Mouse (Mus musculus): Measurements from ENCODE around the gene Gm10681.
A peak's percentile ranks its signal among the peaks of the same experiment; 100 is the strongest.
"Not testable (repeated sequence)": the region's sequence is repeated elsewhere in the genome, so short reads cannot be mapped to it uniquely, and the experiment has no call there.

The Gm10681 gene

DNA sequence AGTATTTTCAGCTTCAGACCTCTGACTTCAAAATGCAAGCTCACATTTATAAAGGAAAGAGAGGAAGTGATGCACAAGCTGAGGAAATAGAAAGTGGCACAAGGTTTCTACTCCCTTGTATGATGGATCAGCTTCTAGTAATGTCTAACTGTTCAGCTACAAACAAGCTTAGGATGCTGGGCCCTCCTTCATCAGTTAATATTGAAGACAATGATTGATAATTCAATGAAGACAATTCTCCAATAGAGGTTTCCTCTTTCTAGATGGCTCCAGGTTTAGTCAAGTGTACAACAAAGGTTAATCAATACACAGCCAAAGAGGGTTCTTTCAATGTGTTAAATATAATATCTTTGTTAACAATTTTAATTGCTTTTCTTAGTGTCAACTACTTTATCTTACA, at the start of gene Gm10681:
Gm10681 (minus strand) TSS at position 101 of the 400 bp plus-strand sequence.
- no peak for DNase-seq

DNA sequence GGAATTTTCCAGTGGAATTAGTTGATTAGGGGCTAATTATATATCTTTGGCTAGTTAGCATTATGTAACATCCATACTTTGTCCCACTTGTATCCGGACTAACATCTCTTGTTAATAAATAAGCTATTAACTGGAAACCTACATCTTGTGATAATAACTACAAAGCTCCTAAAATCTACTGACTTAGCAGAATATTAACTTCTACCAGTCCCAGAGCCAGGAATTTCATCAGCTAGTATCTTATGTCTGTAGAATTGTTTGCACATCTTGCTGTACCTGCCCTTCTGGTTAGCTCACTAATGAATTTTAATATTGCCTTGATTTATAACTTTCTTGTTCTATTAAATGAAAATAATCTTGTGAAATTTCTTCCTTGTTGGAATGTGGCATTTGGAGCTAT, 46.5 kb upstream of the Gm10681 start:
- no peak for DNase-seq

DNA sequence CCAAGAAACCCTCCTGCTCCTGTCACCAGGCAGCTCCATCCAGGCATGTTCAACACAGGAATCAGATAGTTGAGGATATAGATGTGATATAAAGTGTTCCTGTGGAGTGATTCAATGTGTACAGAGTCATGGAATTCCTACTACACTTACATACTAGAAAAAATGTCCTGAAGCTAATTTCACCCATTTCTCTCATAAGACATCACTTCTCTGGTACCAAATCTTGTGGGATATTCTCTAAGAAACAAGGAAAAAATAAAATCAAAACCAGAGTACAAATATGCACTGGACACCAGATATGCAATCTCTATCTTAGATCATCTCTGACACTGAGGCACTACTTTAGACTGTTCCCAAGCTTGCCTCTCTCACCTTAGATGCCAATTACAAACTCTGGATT, 41.5 kb upstream of the Gm10681 start, which contains the start of gene Hsd3b5:
Hsd3b5 (minus strand) TSS at position 101 of the 400 bp plus-strand sequence.
- DNase-seq: no peak

DNA sequence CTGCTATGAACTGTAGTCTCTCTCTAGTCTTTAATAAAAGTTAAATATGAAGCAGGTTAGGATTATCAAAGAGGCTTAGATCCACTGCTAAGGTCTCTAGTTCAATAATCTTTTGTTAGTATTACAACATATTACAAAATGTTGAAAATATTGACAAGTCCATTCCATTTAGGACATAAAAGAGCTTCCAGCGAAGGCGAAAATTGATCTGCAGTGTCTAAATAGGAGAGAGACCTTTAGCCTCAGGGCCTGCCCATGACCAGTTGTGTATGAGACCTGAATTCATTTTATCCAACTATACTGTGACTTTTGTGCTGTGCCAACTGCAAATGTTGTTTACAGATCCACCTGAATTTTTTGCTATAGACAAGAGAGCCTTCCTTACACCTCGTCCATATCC, 41.0 kb upstream of the Gm10681 start:
- no peak for DNase-seq

DNA sequence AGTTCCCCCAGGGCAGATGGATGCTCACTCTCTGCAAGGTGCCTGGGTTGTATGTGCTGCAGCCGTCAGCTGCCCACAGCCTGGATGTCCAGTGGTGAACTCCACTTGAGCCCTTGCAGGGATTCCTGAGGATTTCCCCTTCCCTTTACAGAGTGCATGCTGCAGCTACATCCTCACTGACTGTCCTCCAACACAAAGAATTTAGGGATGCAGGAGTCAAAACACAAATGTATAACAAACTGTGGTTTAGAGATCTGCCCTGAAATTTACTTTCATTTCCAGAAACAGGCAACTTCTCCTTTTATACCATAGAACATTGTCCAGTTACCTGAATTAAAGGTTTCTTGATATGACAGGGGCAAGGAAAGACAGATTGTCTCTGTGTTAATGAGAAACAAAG, 28.2 kb upstream of the Gm10681 start:
- not testable (repeated sequence) for DNase-seq

DNA sequence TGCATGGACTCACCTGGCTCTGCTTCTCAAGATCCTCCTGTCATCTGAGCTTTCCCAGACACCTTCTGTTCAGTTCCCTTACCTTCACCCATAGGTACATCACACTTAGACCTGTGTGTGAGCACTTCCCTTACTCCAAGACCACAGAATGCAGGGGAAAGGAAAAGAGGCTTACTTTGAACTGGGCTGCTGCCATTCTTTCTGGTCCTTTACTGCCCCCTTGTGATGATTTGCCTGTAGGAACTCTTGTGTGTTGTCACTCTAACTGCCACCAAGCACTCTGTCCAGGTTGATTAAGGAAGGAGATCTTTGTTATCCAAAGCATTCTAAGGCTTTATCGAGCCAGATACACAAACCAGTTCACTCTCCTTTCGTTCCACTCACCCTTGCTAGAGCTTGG, 27.6 kb upstream of the Gm10681 start:
- peak; percentile 14 for DNase-seq

DNA sequence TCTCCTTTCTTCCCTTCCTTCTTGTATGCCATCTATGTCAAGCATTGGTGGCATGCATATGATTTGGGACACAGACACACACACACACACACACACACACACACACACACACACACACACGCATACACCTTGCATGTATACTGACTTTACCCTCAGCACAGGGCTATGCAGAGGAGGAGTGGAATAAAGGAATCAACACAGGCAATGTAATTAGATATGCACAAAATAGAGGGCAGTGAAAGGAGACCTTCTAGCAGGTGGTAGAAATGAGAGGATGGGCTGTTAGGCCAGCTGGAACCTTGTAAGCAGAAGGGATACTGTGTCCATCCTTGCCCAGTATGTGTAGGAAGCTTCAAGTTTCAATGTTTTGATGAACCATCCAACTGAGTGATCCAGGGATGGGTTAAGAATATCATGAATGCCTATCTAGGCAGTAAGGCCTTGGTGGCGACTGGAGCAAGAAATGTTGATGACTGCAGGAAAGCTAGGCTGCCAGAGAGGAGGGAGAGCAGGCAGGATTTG, 25.9 kb upstream of the Gm10681 start:
- DNase-seq: not testable (repeated sequence)

DNA sequence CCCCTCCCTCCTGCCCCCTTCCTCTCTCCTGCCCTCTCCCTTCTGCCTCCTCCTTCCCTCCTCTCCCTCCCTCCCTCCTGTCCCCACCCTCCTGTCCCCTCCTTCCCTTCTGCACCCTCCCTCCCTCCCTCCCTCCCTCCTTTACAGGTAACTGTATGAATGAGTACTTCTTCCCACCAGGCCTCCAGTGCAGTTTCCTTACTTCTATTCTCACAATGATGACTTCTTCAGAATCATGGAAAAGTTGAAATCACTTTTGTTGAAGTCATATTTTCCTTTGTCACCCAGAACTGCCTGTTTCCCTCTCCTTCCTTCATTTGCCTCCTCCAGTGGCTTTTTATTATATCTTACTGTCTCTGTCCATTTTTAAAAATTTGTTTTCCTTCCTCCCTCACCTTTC, 25.4 kb upstream of the Gm10681 start:
- no peak for DNase-seq

DNA sequence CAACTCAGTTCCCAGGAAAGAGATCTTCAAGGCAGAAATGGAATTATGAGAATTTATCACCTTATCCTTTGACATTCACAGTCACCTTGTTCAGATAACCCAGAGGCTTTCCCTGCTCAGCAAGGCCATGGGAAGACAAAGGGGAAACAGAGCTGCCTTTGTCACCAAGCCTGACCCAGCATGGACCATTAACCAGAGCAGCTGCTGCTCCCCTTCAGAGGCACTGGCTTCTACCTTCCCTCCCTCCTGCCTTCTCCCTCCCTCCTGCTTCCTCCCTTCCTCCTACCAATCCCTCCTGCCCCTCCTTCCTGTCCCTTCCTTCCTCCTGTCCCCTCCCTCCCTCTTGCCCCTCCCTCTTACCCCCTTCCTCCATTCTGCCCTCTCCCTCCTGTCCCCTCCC, 24.9 kb upstream of the Gm10681 start:
- not testable (repeated sequence) for DNase-seq

DNA sequence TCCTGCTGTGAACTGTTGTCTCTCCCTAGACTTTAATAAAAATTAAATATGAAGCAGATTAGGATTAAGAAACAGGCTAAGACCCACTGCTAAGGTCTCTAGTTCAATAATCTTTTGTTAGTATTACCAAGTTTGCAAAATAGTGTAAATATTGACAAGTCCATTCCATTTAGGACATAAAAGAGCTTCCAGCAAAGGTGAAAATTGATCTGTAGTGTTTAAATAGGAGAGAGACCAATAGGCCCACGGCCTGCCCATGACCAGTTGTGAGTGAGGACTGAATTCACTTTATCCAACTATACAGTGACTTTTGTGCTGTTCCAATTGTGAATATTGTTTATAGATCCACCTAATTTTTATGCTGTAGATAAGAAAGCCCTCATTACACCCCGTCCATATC, 886 bp downstream of the Gm10681 start:
- DNase-seq: no peak

DNA sequence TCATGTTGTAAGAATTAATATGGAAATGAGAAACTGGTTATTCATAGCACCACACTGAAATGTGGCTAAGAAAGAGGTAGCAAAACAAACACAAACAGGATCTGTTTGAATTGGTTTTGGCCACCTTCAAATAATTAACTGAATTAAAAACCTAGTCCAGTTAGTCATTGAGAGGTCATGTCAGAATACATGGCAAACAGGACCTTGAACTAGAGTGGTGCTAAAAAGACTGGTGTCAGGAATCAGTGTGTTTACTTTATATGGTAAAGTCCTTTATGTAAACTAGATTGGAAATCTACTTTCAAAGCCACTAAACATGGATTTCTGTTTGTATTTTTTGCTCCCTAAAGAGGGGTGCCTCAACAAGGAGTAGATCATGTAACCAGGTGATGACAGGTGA, 6.0 kb downstream of the Gm10681 start:
- not testable (repeated sequence) for DNase-seq

DNA sequence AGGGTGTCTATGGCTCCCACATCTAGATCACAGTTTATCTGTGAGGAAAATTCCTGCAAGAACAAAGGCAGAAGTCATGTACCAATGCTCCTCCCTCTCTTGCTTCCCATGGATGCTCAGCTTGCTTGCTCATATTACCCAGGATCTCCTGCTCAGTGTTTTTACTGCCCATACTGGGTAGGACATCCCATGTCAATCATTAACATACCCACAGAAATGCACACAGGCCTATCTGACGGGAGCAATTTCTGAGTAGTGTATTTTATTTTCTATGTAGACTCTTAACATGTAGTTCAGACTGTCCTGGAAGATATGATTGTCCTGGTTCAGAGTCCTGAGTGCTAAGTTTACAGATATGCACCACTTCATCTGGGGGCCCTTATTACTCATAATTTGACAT, 6.4 kb downstream of the Gm10681 start:
- DNase-seq: not testable (repeated sequence)

DNA sequence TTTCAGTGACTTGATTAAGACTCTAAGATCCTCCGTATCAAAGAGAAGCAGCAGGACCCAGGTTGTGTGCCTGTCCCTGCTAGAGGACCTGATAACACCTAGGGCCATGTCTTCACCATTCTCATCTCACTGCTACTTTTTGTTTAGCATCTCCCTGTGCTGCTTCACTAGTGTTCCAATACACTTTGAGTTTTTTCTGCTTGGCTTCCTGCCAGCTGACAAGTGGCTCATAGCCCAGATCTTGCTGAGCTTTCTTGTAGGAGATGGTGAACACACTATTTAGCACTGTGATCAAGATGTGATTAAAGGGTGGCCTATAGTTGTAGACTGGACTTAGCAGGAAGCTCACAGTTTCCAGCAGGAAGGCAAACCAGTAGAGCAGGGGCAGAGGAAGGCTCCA, 7.6 kb downstream of the Gm10681 start:
- DNase-seq: peak; percentile 80

DNA sequence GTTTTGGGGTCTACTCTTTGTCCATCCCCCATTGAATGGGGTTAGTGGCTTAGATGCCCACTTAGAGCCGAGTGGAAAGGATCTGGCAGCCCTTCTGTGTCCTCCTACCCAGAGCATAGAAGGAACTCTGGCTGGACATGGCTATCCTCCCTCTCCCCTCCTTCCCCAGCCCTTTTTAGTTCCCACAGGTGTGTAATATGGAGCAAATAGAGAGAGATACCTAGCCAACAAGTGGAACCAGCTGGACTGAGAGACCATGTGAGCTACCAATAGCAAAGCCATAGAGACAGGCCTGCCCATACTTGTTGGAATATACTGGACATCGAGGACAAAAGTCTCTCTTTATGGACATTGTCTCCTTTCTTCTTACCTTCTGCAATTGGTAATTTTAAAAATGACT, 20.9 kb downstream of the Gm10681 start:
- DNase-seq: not testable (repeated sequence)

DNA sequence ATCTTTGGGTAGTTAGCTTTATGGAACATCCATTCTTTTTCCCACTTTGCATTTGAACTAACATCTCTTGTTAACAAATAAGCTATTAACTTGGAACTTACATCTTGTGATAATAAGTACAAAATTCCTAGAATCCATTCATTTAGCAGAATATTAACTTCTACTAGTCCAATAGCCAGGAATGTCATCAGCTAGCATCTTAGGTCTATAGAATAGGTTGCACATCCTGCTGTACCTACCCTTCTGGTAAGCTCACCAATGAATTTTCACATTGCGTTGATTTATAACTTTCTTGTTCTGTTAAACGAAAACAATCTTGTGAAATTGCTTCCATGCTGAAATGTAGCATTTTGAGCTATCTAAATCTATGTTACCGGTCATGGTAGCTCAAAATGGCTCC, 23.7 kb downstream of the Gm10681 start:
- DNase-seq: not testable (repeated sequence)

DNA sequence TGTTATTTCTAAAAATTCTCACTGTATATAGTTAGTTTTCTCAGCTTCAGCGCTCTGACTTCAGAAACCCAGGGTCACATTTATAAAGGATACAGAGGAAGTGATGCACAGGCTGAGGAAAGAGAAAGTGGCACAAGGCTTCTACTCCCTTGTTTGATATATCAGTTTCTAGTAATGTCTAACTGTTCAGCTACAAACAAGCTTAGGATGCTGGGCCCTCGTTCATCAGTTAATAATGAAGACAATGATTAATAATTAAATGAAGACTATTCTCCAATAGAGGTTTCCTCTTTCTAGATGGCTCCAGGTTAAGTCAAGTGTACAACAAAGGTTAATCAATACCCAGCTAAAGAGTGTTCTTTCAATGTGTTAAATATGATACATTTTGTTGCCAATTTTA, 24.8 kb downstream of the Gm10681 start:
- not testable (repeated sequence) for DNase-seq

DNA sequence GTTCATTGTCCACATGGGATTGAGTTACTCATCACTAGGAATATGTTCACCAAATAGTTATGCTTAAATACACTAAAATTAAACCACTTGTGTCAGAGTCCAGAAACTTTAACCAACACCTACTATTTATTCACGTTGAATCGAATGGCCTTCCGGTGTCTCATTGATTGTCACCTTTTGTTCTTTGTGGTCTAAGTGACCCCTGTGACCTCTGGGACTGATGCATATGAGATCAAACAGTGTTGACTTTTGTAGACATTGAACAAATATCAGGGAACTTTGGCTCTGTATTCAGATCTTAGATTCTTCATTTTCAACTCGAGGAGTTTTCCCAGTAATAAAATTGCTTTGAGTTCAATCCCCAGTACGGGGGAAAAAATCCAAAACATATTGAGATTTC, 27.9 kb downstream of the Gm10681 start:
- DNase-seq: not testable (repeated sequence)

DNA sequence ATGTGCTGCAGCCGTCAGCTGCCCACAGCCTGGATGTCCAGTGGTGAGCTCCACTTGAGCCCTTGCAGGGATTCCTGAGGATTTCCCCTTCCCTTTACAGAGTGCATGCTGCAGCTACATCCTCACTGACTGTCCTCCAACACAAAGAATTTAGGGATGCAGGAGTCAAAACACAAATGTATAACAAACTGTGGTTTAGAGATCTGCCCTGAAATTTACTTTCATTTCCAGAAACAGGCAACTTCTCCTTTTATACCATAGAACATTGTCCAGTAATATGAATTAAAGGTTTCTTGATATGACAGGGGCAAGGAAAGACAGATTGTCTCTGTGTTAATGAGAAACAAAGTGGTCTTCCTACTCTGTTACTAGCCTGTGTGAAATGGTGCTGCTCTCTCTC, 37.8 kb downstream of the Gm10681 start:
- not testable (repeated sequence) for DNase-seq

DNA sequence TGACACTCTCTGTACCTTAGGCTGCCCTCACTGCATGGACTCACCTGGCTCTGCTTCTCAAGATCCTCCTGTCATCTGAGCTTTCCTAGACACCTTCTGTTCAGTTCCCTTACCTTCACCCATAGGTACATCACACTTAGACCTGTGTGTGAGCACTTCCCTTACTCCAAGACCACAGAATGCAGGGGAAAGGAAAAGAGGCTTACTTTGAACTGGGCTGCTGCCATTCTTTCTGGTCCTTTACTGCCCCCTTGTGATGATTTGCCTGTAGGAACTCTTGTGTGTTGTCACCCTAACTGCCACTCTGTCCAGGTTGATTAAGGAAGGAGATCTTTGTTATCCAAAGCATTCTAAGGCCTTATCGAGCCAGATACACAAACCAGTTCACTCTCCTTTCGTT, 38.4 kb downstream of the Gm10681 start:
- not testable (repeated sequence) for DNase-seq

DNA sequence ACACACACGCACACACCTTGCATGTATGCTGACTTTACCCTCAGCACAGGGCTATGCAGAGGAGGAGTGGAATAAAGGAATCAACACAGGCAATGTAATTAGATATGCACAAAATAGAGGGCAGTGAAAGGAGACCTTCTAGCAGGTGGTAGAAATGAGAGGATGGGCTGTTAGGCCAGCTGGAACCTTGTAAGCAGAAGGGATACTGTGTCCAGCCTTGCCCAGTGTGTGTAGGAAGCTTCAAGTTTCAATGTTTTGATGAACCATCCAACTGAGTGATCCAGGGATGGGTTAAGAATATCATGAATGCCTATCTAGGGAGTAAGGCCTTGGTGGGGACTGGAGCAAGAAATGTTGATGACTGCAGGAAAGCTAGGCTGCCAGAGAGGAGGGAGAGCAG, 40.1 kb downstream of the Gm10681 start:
- DNase-seq: not testable (repeated sequence)

DNA sequence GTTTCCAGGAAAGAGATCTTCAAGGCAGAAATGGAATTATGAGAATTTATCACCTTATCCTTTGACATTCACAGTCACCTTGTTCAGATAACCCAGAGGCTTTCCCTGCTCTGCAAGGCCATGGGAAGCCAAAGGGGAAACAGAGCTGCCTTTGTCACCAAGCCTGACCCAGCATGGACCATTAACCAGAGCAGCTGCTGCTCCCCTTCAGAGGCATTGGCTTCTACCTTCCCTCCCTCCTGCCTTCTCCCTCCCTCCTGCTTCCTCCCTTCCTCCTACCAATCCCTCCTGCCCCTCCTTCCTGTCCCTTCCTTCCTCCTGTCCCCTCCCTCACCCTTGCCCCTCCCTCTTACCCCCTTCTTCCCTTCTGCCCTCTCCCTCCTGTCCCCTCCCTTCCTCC, 41.0 kb downstream of the Gm10681 start:
- DNase-seq: not testable (repeated sequence)

DNA sequence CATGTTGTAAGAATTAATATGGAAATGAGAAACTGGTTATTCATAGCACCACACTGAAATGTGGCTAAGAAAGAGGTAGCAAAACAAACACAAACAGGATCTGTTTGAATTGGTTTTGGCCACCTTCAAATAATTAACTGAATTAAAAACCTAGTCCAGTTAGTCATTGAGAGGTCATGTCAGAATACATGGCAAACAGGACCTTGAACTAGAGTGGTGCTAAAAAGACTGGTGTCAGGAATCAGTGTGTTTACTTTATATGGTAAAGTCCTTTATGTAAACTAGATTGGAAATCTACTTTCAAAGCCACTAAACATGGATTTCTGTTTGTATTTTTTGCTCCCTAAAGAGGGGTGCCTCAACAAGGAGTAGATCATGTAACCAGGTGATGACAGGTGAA, 63.6 kb downstream of the Gm10681 start:
- not testable (repeated sequence) for DNase-seq

DNA sequence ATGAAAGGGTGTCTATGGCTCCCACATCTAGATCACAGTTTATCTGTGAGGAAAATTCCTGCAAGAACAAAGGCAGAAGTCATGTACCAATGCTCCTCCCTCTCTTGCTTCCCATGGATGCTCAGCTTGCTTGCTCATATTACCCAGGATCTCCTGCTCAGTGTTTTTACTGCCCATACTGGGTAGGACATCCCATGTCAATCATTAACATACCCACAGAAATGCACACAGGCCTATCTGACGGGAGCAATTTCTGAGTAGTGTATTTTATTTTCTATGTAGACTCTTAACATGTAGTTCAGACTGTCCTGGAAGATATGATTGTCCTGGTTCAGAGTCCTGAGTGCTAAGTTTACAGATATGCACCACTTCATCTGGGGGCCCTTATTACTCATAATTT, 64.1 kb downstream of the Gm10681 start:
- DNase-seq: not testable (repeated sequence)

DNA sequence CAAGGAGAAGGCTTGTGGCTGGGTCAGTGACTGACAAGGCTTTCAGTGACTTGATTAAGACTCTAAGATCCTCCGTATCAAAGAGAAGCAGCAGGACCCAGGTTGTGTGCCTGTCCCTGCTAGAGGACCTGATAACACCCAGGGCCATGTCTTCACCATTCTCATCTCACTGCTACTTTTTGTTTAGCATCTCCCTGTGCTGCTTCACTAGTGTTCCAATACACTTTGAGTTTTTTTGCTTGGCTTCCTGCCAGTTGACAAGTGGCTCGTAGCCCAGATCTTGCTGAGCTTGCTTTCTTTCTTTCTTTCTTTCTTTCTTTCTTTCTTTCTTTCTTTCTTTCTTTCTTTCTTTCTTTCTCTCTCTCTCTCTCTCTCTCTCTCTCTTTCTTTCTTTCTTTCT, 65.8 kb downstream of the Gm10681 start:
- DNase-seq: not testable (repeated sequence)

DNA sequence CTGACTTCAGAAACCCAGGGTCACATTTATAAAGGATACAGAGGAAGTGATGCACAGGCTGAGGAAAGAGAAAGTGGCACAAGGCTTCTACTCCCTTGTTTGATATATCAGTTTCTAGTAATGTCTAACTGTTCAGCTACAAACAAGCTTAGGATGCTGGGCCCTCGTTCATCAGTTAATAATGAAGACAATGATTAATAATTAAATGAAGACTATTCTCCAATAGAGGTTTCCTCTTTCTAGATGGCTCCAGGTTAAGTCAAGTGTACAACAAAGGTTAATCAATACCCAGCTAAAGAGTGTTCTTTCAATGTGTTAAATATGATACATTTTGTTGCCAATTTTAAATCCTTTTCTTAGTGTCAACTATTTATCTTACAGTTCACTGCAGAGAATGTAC, 78.2 kb downstream of the Gm10681 start, which contains the start of gene Hsd3b4:
Hsd3b4 (minus strand) TSS at position 101 of the 400 bp plus-strand sequence.
- not testable (repeated sequence) for DNase-seq

Measured in kidney, postnatal 14 days (tissue).